In the genomic region with DNA sequence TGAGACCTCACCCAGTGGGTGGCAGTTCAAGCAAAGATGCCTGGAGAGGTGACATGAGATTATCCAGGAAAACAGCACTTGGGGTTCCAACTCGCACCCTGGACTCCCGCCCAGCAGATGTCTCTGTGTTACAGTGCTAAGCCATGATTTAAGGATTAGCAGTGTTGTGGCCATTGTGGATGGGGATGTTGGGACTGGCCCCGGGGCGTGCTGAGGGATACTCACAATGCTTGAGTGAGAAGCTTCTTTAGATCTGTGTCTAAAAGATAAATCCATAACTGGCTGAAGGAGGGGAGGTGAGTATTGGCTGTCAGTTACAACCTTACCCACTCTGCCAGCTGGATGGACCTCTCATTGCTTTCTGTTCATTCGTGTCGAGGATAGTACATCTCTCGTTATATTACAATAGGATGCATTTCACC, we compare ENCODE assay signal across 9 mouse cellular contexts. TPM values are rescaled to one million over a fixed set of nuclear protein-coding genes. Genes with fewer than 3 reads are reported as not detected.
DNase-seq lines count a peak whose midpoint lies in the region; ATAC-seq and TF ChIP-seq lines count a peak whose summit lies in the region.
"Had no signal": no experiment of that assay in that cellular context is flagged by ENCODE, and none has a peak within 500 bp of the region (broad histone marks: within the 10 kb centered on the region; RNA-seq: fewer than 3 reads in every experiment).

No protein-coding gene starts in this region.

- H3K27me3 ChIP-seq in forebrain, embryonic 11.5 days (ENCODE audit: control insufficient read depth, insufficient read depth, low read length) = no peaks in the 10 kb centered on the region
- H3K27me3 ChIP-seq in hindbrain, embryonic 12.5 days = no peaks in the 10 kb centered on the region
- H3K27me3 ChIP-seq in midbrain, postnatal 0 days (ENCODE audit: insufficient read depth, low read length) = no peaks in the 10 kb centered on the region

- H3K36me3 ChIP-seq in forebrain, embryonic 11.5 days (ENCODE audit: control insufficient read depth, insufficient read depth, low read length) = no peaks in the 10 kb centered on the region
- H3K36me3 ChIP-seq in hindbrain, embryonic 12.5 days = no peaks in the 10 kb centered on the region
- H3K36me3 ChIP-seq in midbrain, postnatal 0 days (ENCODE audit: insufficient read depth, low read length) = no peaks in the 10 kb centered on the region

- H3K27ac ChIP-seq in forebrain, embryonic 11.5 days (ENCODE audit: low read depth, low read length) = 0 out of 2 replicates have a peak overlapping the region, but pooled peaks have one; percentile 26
- H3K27ac ChIP-seq in hindbrain, embryonic 12.5 days = 0 out of 2 replicates have a peak overlapping the region, but pooled peaks have one; percentile 37
- H3K27ac ChIP-seq in midbrain, postnatal 0 days (ENCODE audit: low read depth, low read length) = peak overlapping the region; percentile 81
- H3K27ac ChIP-seq: liver, embryonic 14.5 days had no signal

- no peaks in the 10 kb centered on the region for H3K9me3 ChIP-seq in forebrain, embryonic 11.5 days (ENCODE audit: control insufficient read depth, low read length)
- H3K9me3 ChIP-seq in hindbrain, embryonic 12.5 days (replicated peaks) = no peaks in the 10 kb centered on the region
- H3K9me3 ChIP-seq in midbrain, postnatal 0 days (ENCODE audit: low read length) = no peaks in the 10 kb centered on the region

- ATAC-seq in forebrain, embryonic 11.5 days (replicated peaks; ENCODE audit: low FRiP score) = peak; percentile 36; the same call in 1 of the 2 replicates
- ATAC-seq in hindbrain, embryonic 12.5 days (ENCODE audit: low FRiP score) = peak; percentile 55
- peak; percentile 71 for ATAC-seq in midbrain, postnatal 0 days (ENCODE audit: low FRiP score)

- H3K4me3 ChIP-seq in forebrain, embryonic 11.5 days (ENCODE audit: low read depth, low read length) = no peak overlapping the region
- H3K4me3 ChIP-seq in hindbrain, embryonic 12.5 days = no peak overlapping the region
- H3K4me3 ChIP-seq in midbrain, postnatal 0 days (ENCODE audit: low read depth, low read length) = peak overlapping the region; percentile 23

- H3K4me2 ChIP-seq in forebrain, embryonic 11.5 days (ENCODE audit: low read depth, low read length, severe bottlenecking) = no peak overlapping the region
- H3K4me2 ChIP-seq in hindbrain, embryonic 12.5 days (replicated peaks) = no peak overlapping the region
- peak overlapping the region; percentile 42 for H3K4me2 ChIP-seq in midbrain, postnatal 0 days (ENCODE audit: low read depth, low read length, poor library complexity, severe bottlenecking)

- H3K4me1 ChIP-seq in forebrain, embryonic 11.5 days (replicated peaks; ENCODE audit: control insufficient read depth, insufficient read depth, low read length) = 0 out of 2 replicates have a peak, but pooled peaks cover 2% of the 10 kb centered on the region
- H3K4me1 ChIP-seq in hindbrain, embryonic 12.5 days = peaks cover 10% of the 10 kb centered on the region
- no peaks in the 10 kb centered on the region for H3K4me1 ChIP-seq in midbrain, postnatal 0 days (ENCODE audit: insufficient read depth, low read length)

- WGBS in forebrain, embryonic 11.5 days = 66% methylated on average over 7 of the region's 7 CpGs
- WGBS in hindbrain, embryonic 12.5 days = 70% methylated on average over 7 of the region's 7 CpGs
- 9% methylated on average over 7 of the region's 7 CpGs for WGBS in midbrain, postnatal 0 days

- DNase-seq in layer of hippocampus, postnatal 10 days (ENCODE audit: low spot score in 2 of 2) = peak; percentile 16 to 31
- DNase-seq in layer of hippocampus, postnatal 36 days = no peak
- no peak for DNase-seq in forebrain, embryonic 11.5 days (ENCODE audit: low spot score)
- DNase-seq in midbrain, postnatal 0 days (ENCODE audit: low spot score) = peak; percentile 36
- no peak for DNase-seq in kidney, postnatal 25 days
- no peak for DNase-seq in right cerebral cortex, adult 18-20 months

- TF ChIP-seq CTCF in midbrain, postnatal 0 days (IDR thresholded peaks at IDR 0.05) = 0 out of 2 replicates have a peak, but pooled peaks have one; percentile 18

- no peak overlapping the region for H3K9ac ChIP-seq in forebrain, embryonic 11.5 days (ENCODE audit: low read length)
- 0 out of 2 replicates have a peak overlapping the region, but pooled peaks have one; percentile 45 for H3K9ac ChIP-seq in hindbrain, embryonic 12.5 days
- peak overlapping the region; percentile 47 for H3K9ac ChIP-seq in midbrain, postnatal 0 days (replicated peaks; ENCODE audit: low read length, poor library complexity, severe bottlenecking)
- H3K9ac ChIP-seq: liver, embryonic 14.5 days had no signal

RNA-seq across cellular contexts. Expression of a gene that starts 35.4 kb away (rescaled TPM):
- under 1 TPM; 0.18 to 0.55 TPM for total RNA-seq in layer of hippocampus, postnatal 10 days (2021)
- total RNA-seq in layer of hippocampus, postnatal 36 days (2021) = under 1 TPM; 0.22 to 0.23 TPM
- 0.15 and 0.17 TPM in 2 replicates for polyA plus RNA-seq in forebrain, embryonic 11.5 days (2014; fragmentation: Nextera tagmentation; extraction: Ambion mirVana)
- 0.26 and 1.2 TPM in 2 replicates for polyA plus RNA-seq in hindbrain, embryonic 12.5 days (2016; fragmentation: Nextera tagmentation; extraction: Ambion mirVana)
- 0.11 and 0.47 TPM in 2 replicates for total RNA-seq in midbrain, postnatal 0 days (2014; rRNA removed)
- 0.18 and 0.23 TPM in 2 replicates for polyA plus RNA-seq in midbrain, postnatal 0 days (2015; fragmentation: Nextera tagmentation; extraction: Ambion mirVana)
- total RNA-seq: granulocyte monocyte progenitor cell, adult 5-6 weeks had no signal

Comparison
In these comparisons a context has a peak if more than half of its experiments do, and no peak if none do; other contexts are left out.
1. DNase-seq: peak in layer of hippocampus, postnatal 10 days (2 of 2) and midbrain, postnatal 0 days (single experiment); none in layer of hippocampus, postnatal 36 days (0 of 2), forebrain, embryonic 11.5 days (single experiment), kidney, postnatal 25 days (0 of 2) and right cerebral cortex, adult 18-20 months (single experiment).
2. H3K27ac ChIP-seq: peak in every context shown above with its lines; median percentile 81 in midbrain, postnatal 0 days; 37 in hindbrain, embryonic 12.5 days; 26 in forebrain, embryonic 11.5 days.
3. Peak in every context shown above with its lines, with median percentiles within 50 percentile points of each other: ATAC-seq.